In genomic region chr5:17816170-17816569, GRCm38 (mm10) we compare ENCODE assay signal across 8 mouse cellular contexts.
DNase-seq lines count a peak whose midpoint lies in the region; ATAC-seq and TF ChIP-seq lines count a peak whose summit lies in the region.

No protein-coding gene starts in this region.

- DNase-seq in CD4-positive, CD25-positive, alpha-beta regulatory T cell, adult 2 months (ENCODE audit: low read depth, low spot score), result peak; percentile 16
- DNase-seq in layer of hippocampus, adult 2 months (ENCODE audit: low spot score in 2 of 2), result peak; percentile 9 to 35
- no peak for DNase-seq in layer of hippocampus, adult 9-11 months
- peak; percentile 42 for DNase-seq in R1 (ENCODE audit: low read depth, low spot score)
- peak; percentile 58 for DNase-seq in lung, postnatal 10 days
- DNase-seq in spleen, adult 18-20 months, result no peak

- no peak overlapping the region for H3K27ac ChIP-seq in layer of hippocampus, adult 2 months
- no peak overlapping the region for H3K27ac ChIP-seq in forebrain, embryonic 15.5 days (replicated peaks)

- no peaks in the 10 kb centered on the region for H3K27me3 ChIP-seq in forebrain, embryonic 15.5 days

- peak; percentile 91 for TF ChIP-seq CTCF in layer of hippocampus, adult 2 months (conservative IDR thresholded peaks at IDR 0.05)

- no peak overlapping the region for H3K9ac ChIP-seq in forebrain, embryonic 15.5 days (replicated peaks)

- ATAC-seq in CD4-positive, CD25-positive, alpha-beta regulatory T cell, adult 4 months, result no peak
- ATAC-seq in forebrain, embryonic 15.5 days (replicated peaks), result no peak

- no peaks in the 10 kb centered on the region for H3K4me1 ChIP-seq in forebrain, embryonic 15.5 days

- H3K36me3 ChIP-seq in forebrain, embryonic 15.5 days, result no peaks in the 10 kb centered on the region

- no peak overlapping the region for H3K4me2 ChIP-seq in forebrain, embryonic 15.5 days (replicated peaks)

- no peaks in the 10 kb centered on the region for H3K9me3 ChIP-seq in forebrain, embryonic 15.5 days

- 7% methylated on average over 2 of the region's 2 CpGs for WGBS in forebrain, embryonic 15.5 days

- no peak overlapping the region for H3K4me3 ChIP-seq in layer of hippocampus, adult 2 months
- H3K4me3 ChIP-seq in forebrain, embryonic 15.5 days, result no peak overlapping the region

Comparison
In these comparisons a context has a peak if more than half of its experiments do, and no peak if none do; other contexts are left out.
1. DNase-seq: peak in CD4-positive, CD25-positive, alpha-beta regulatory T cell, adult 2 months (single experiment), layer of hippocampus, adult 2 months (2 of 2), R1 (single experiment) and lung, postnatal 10 days (single experiment); none in layer of hippocampus, adult 9-11 months (single experiment) and spleen, adult 18-20 months (0 of 2).